Mouse (Mus musculus): ENCODE data around the gene Rhebl1. TPM values are rescaled to one million over a fixed set of nuclear protein-coding genes. Genes with fewer than 3 reads are reported as not detected.
"Not testable (repeated sequence)": the region's sequence is repeated elsewhere in the genome, so short reads cannot be mapped to it uniquely, and the experiment has no call there.

Gene Rhebl1
- total RNA-seq, 2 experiments from 2014 or later = 0.92 to 2.2 TPM

DNA sequence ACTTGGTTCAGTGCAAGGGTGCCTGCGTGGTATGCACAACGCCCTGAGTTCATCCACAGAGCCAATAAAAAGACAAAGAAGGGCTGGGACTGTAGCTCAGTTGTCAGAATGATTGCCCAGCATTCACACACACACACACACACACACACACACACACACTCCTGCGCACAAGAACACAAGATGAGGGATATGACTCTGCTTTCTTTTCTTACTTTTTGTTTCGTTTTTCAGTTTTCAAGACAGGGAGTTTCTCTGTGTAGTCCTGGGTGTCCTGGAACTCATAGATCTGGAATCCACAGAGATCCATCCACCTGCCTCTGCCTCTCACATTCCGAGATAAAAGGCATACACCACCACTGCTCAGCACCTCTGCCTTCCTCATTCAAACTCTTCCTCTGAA, 33.2 kb upstream of the Rhebl1 start:
- no peak for TF ChIP-seq CTCF (IDR thresholded peaks at IDR 0.05)
- DNase-seq = no peak
- no peak overlapping the region for H3K27ac ChIP-seq
- H3K4me3 ChIP-seq = no peak overlapping the region
- intact Hi-C loops (cut with DNase I) = loop anchor here (5.0 kb wide), 1 partner anchor 50 kb away; no protein-coding TSS in a partner anchor

DNA sequence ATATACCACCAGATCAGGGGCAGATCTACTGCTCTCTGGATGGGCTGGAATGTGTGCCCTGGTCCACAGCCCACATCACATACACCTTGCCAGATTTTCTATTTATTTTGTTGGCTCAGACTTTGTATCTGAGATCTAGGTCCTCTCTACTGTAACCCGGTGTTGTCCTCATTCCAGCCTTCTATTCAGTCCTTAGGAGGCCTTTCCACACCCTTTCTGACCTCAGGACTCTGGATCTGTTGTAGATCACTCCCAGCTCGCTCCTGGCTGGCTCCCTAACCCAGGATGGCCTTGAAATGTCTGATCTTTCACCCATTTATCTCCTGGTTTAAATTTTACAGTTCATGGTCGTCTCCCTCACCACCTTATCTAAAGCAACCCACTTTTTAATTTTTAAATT, 30.3 kb upstream of the Rhebl1 start:
- DNase-seq = no peak
- intact Hi-C loops (cut with DNase I) = loop anchor here (5.0 kb wide), 1 partner anchor 47 kb away; no protein-coding TSS in a partner anchor
- H3K4me3 ChIP-seq = no peak overlapping the region
- H3K27ac ChIP-seq = no peak overlapping the region
- TF ChIP-seq CTCF (IDR thresholded peaks at IDR 0.05) = no peak

DNA sequence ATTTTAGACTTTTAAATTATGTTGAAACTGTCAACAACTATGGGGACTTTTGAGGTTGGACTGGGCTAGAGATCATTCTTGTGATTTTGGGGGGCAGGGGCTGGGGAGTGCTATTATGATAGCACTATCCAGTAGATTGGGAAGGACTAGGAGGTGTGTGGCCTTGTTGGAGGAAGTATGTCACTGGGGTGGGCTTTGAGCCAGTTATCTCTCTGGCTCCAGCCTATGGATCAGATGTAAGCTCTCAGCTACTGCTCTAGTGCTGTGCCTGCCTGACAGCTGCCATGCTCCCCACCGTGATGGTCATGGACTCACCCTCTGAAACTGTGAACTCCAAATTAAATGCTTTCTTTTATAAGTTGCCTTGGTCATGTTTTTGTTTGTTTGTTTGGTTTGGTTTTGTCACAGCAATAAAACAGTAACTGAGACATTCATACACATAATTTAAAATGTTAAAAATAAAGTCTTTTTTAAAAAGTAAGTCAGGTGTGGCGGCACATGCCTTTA, 28.7 kb upstream of the Rhebl1 start:
- DNase-seq = no peak
- Histone ChIP-seq H3K4me3 (no peak overlapping the region), H3K27ac (no peak overlapping the region)
- no peak for TF ChIP-seq CTCF (IDR thresholded peaks at IDR 0.05)
- intact Hi-C loops (cut with DNase I) = no loop called here

DNA sequence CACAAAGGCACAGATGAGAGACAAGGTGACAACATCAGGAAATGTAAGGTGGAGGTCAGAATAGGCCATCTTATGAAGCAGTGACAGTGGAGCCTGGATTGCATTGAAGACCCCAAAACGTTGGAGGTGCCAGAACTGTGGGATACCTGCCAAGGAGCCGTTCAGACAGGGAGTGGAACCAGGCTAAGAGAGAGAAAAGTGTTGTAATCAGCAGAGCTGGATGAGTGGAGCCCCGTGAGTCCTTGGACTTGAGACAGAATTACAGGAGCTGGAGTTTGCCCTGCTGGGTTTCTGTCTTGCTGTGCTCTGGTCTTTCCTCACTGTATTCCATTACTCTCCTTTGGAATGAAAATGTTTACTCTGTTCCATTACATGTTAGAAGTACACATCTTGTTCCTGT, 28.2 kb upstream of the Rhebl1 start:
- Histone ChIP-seq H3K4me3 (no peak overlapping the region), H3K27ac (no peak overlapping the region)
- intact Hi-C loops (cut with DNase I) = no loop called here
- DNase-seq = no peak
- no peak for TF ChIP-seq CTCF (IDR thresholded peaks at IDR 0.05)

DNA sequence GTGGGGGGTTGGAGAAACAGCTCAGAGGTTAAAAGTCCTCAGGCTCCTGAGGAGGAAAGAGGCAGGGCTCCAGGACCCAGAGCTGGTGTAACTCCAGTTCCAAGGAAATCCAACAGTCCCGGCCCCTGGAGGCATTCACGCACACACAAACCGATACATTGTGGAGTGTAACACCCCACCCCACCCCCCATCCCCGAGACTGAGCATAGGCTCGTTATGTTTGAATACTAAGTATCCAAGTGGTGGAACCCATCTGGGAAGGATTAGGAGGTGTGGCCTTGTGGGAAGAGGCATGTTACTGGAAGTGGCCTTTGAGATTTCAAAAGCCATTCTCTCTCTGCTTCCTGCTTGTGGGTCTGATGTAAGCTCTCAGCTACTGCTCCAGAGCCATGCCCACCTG, 27.2 kb upstream of the Rhebl1 start:
- DNase-seq = no peak
- TF ChIP-seq CTCF (IDR thresholded peaks at IDR 0.05) = no peak
- Histone ChIP-seq H3K4me3 (no peak overlapping the region), H3K27ac (no peak overlapping the region)
- intact Hi-C loops (cut with DNase I) = no loop called here

DNA sequence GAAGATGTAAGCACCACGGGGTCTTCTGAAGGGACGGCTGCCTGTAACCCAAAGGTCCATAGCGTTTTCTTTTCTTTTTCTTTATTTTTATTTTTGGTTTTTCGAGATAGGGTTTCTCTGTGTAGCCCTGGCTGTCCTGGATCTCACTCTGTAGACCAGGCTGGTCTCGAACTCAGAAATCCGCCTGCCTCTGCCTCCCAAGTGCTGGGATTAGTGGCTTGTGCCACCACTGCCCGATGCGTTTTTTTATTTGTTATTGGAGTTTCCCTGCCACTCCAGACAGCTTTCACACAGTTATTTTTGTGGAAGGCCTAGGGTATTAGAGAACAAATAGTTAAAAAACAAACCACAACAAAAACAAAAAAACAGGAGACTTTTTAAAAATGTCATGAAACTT, 24.2 kb upstream of the Rhebl1 start:
- Histone ChIP-seq H3K27ac (peak overlapping the region; percentile 98), H3K4me3 (peak overlapping the region; percentile 85)
- not testable (repeated sequence) for DNase-seq
- intact Hi-C loops (cut with DNase I) = loop anchor here (5.0 kb wide), 1 partner anchor 36 kb away; no protein-coding TSS in a partner anchor

DNA sequence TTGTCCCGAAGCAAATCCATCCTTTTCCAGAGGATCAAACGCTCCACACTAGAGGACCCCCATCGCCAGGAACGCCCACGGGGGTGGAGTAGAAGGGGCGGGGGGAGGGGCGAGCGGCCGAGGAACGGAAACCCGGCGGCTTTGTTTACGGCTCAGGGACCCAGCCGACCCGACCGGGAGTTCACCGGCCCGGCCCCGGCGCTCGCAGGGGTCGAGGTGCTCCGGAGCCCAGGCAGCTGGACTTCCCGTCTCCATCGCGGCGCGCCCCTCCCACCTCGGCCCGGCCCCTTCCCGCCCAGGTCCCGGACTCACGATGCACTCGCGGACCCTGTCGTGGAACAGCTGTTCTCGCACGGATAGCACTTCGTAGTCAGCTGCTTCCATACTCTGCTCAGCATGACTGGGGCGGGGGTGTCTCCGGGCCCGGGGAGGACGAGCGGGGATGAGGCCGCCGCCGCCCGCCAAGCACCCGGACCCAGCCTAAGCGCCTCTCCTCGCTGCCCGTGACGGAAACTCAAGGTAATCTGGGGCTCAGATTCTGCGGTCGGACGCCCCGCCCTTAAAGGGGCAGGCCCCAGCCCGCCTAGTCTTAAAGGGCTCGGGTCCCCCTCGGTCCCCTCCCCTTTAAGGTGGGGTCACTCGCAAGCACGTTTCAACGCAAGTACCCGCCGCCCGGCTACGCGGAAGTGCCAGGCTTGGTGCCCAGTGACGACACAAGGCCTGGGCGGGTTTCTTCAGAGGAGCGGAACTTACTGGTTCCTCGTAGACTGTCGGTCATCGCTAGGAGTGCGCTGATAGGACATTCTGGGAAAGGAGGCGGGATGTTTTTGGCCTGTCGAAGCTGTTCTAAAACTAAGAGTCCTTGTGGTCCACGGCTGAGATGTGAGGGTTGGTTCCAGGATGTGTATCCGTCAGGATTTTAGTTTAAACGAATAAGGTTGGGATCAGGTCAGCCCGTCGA, 23.5 kb upstream of the Rhebl1 start, which contains the start of gene Lmbr1l:
Gene Lmbr1l, minus strand, starts transcription at position 694 of the 961 bp plus-strand sequence.
- Histone ChIP-seq H3K27ac (peak within 1 kb of the TSS; percentile 98), H3K4me3 (peak within 1 kb of the TSS; percentile 85)
- peak; percentile 99 for DNase-seq
- no peak for TF ChIP-seq CTCF (IDR thresholded peaks at IDR 0.05)
- intact Hi-C loops (cut with DNase I) = loop anchor here (5.0 kb wide), 1 partner anchor 36 kb away; no protein-coding TSS in a partner anchor

DNA sequence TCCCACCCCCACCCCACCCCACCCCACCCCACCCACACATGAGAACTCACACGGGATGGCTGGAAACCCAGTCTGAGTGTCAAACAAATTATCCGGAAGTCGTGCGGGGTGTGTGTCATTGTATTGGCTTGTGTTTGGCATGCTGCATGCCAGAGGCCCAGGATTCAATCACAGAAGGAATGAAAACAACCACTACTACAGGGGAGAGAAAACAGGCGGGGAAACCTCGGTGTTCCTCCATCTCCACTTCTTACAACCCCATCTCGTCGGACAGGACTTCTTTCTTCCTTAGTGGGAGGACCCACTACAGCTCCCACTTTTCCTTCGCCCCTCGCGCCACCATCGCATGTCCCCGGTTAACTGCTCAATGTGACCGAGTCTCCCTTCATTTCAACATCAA, 22.8 kb upstream of the Rhebl1 start:
- Histone ChIP-seq H3K4me3 (peak overlapping the region; percentile 85), H3K27ac (peak overlapping the region; percentile 98)
- no peak for TF ChIP-seq CTCF (IDR thresholded peaks at IDR 0.05)
- intact Hi-C loops (cut with DNase I) = loop anchor here (5.0 kb wide), 1 partner anchor 35 kb away; no protein-coding TSS in a partner anchor
- no peak for DNase-seq

DNA sequence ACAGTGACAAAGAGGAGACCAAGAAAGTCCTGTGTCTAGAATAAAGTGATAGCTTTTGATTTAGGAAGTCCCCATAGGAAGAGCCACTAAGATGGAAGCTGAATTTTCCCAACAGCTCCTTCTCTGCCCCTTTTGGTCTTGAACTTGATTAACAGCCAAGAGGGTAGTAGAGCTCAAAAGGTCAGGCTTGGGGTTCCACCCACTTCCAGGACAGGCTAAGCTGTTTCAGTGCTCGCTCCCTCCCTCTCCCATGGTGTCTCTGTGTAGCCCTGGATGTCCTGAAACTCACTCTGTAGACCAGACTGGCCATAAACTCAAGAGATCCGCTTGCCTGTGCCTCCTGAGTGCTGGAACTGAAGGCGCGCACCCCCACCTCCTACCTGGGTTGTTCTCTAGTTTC, 21.7 kb upstream of the Rhebl1 start:
- Histone ChIP-seq H3K27ac (no peak overlapping the region), H3K4me3 (no peak overlapping the region)
- intact Hi-C loops (cut with DNase I) = loop anchor here (5.0 kb wide), 1 partner anchor 34 kb away; no protein-coding TSS in a partner anchor
- TF ChIP-seq CTCF (IDR thresholded peaks at IDR 0.05) = no peak
- no peak for DNase-seq

DNA sequence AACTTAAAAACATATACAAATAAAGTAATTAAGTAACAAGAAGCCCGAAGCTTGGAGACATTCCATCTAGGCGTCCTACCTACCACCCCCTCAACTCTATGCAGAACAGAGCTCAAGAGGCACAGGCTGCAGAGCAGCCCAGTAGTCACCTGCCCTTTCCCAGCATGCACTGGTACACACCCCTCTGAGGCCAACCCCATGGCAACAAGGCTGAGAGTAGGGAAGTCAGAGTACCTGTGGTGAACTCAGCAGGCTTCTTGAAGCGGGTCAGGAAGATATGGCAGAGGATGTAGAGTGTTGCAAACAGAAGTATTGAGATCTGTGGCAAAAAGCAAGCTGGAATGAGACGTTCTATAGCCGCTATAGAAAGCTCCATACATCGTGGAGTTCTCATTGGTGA, 20.6 kb upstream of the Rhebl1 start:
- no peak overlapping the region for H3K4me3 ChIP-seq
- no peak for DNase-seq
- intact Hi-C loops (cut with DNase I) = loop anchor here (5.0 kb wide), 1 partner anchor 33 kb away; no protein-coding TSS in a partner anchor

DNA sequence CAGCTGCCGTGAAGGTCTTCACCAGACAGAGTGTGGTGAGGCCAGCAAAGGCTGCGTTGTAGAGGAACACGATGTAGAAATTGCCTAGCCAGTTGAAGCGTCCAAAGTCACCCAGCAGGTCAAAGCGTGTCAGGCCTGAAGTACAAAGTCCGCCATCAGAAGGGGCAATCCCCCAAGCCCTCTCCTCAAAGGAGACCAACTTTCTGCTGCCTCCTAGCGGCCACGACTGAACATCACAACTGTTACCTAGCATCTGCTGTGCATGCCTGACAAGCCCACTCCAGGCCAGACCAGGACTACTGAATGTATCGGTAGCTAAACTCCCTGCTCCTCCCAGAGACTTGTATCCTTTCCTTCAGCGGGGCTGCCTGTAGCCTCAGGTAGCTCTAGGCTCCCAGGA, 10.4 kb upstream of the Rhebl1 start:
- DNase-seq = peak; percentile 38
- intact Hi-C loops (cut with DNase I) = no loop called here
- H3K4me3 ChIP-seq = no peak overlapping the region
- peak; percentile 65 for TF ChIP-seq CTCF (IDR thresholded peaks at IDR 0.05)
- H3K27ac ChIP-seq = no peak overlapping the region

More for the DNA sequence above, 20.6 kb upstream of the Rhebl1 start:
- no peak for TF ChIP-seq CTCF (IDR thresholded peaks at IDR 0.05)
- H3K27ac ChIP-seq = no peak overlapping the region

DNA sequence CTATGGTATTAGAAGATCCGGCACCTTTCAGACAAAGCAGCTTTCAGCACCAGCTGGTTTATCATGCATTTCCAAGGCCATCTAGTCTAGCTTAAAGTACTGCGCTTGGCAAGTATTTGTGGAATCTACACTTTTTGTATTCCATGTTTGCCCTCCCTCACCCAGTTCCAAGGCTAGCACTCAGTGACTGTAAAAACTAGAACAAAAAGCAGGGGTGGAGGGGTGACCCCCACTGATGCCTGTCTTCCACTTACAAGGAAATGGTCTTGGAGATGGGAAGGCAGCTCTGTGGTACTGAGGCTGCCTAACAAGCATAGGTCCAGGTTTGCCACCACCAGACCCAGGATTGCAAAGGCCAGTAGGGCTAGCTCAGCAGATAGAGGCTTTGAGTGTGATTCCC, 8.3 kb upstream of the Rhebl1 start:
- no peak for DNase-seq
- H3K4me3 ChIP-seq = no peak overlapping the region
- no peak for TF ChIP-seq CTCF (IDR thresholded peaks at IDR 0.05)
- H3K27ac ChIP-seq = no peak overlapping the region
- intact Hi-C loops (cut with DNase I) = no loop called here

DNA sequence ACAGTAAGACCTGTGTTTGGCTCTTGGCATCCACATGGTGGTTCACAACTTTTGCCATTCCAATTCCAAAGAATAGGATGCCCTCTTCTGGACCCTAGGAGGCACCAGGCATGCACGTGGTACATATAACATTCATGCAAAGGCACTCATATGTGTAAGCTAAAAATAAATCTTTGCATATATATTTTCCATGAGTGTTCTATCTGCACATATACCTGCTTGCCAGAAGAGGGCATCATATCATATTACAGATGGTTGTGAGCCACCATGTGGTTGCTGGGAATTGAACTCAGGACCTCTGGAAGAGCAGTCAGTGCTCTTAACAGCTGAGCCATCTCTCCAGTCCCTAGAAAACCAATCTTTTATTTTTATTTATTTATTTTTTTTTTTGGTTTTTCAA, 7.2 kb upstream of the Rhebl1 start:
- no peak overlapping the region for H3K4me3 ChIP-seq
- intact Hi-C loops (cut with DNase I) = no loop called here
- no peak overlapping the region for H3K27ac ChIP-seq
- TF ChIP-seq CTCF (IDR thresholded peaks at IDR 0.05) = peak; percentile 16; the same call in 1 of the 2 replicates
- no peak for DNase-seq

Data from gastrocnemius, adult 2 months (tissue).